Mouse (Mus musculus) cortical plate, adult 2 months (tissue): ENCODE measurements around the gene Cabin1. TPM values are rescaled to one million over a fixed set of nuclear protein-coding genes. Genes with fewer than 3 reads are reported as not detected.

Source experiments
- H3K27ac ChIP-seq: fragments of 200-500 bp; 2 replicates; pipeline ENCODE4 v1.5.1; 2012; ENCODE audit warnings: low read length, control low read depth, inconsistent platforms; ENCODE audit not compliant: insufficient read depth
- H3K4me1 ChIP-seq: fragments of 200-500 bp; 2 replicates; pipeline ENCODE4 v1.6.1; 2011; ENCODE audit warnings: low read length; ENCODE audit not compliant: control insufficient read depth, insufficient read depth
- H3K4me3 ChIP-seq: fragments of 200-500 bp; 2 replicates; pipeline ENCODE4 v1.5.1; 2011; ENCODE audit warnings: mild to moderate bottlenecking, low read length, control low read depth; ENCODE audit not compliant: insufficient read depth
- CTCF ChIP-seq: fragments of 200-500 bp; IDR thresholded peaks from 2 replicates; pipeline ENCODE4 v1.5.1; 2011; ENCODE audit warnings: mild to moderate bottlenecking, control low read depth, low read length; ENCODE audit not compliant: insufficient read depth; ENCODE audit errors: extremely low read depth
- POLR2A ChIP-seq: fragments of 200-500 bp; IDR thresholded peaks from 2 replicates; pipeline ENCODE4 v1.6.1; 2011; ENCODE audit warnings: mild to moderate bottlenecking, low read length, control low read depth; ENCODE audit not compliant: insufficient read depth; ENCODE audit errors: extremely low read depth
- polyA plus RNA-seq: library from polyadenylated mRNA; depleted of rRNA; stranded (reverse); fragments of >200 nt; gene quantifications from 2 replicates; pipeline ENCODE4 v1.2.3, GENCODE M21; 2012

The Cabin1 gene
- polyA plus RNA-seq, 1 experiment = 57.8 TPM

- no peak for TF ChIP-seq POLR2A
- no peak for TF ChIP-seq CTCF
- H3K4me3 ChIP-seq = no peak overlapping the region
- H3K4me1 ChIP-seq = peaks cover 12% of the 10 kb centered on the region
- no peak overlapping the region for H3K27ac ChIP-seq
These were observed 75.5 kb downstream of the Cabin1 start for GRCm38 (mm10) chr10:75688598-75688997.

GRCm38 (mm10) chr10:75686724-75687123 is 77.4 kb downstream of the Cabin1 start:
- Histone ChIP-seq H3K4me1 (peaks cover 15% of the 10 kb centered on the region), H3K27ac (no peak overlapping the region), H3K4me3 (no peak overlapping the region)
- TF ChIP-seq POLR2A = no peak
- TF ChIP-seq CTCF = no peak

- no peak overlapping the region for H3K4me3 ChIP-seq
- H3K4me1 ChIP-seq = peaks cover 21% of the 10 kb centered on the region
- TF ChIP-seq CTCF (no peak), POLR2A (peak; percentile 26; the same call in 1 of the 2 replicates)
- H3K27ac ChIP-seq = peak overlapping the region; percentile 77
These were observed 79.8 kb downstream of the Cabin1 start for GRCm38 (mm10) chr10:75684035-75685004.

GRCm38 (mm10) chr10:75680574-75681001 is 83.6 kb downstream of the Cabin1 start:
- TF ChIP-seq POLR2A (no peak), CTCF (no peak)
- no peak overlapping the region for H3K4me3 ChIP-seq
- peak overlapping the region; percentile 10; the same call in 1 of the 2 replicates for H3K27ac ChIP-seq
- peaks cover 35% of the 10 kb centered on the region for H3K4me1 ChIP-seq

GRCm38 (mm10) chr10:75679204-75679603 is 84.9 kb downstream of the Cabin1 start:
- Histone ChIP-seq H3K27ac (no peak overlapping the region), H3K4me1 (peaks cover 28% of the 10 kb centered on the region), H3K4me3 (no peak overlapping the region)
- TF ChIP-seq POLR2A = no peak
- TF ChIP-seq CTCF = no peak

GRCm38 (mm10) chr10:75677989-75678388 is 86.2 kb downstream of the Cabin1 start:
- peaks cover 22% of the 10 kb centered on the region for H3K4me1 ChIP-seq
- TF ChIP-seq CTCF = no peak
- no peak for TF ChIP-seq POLR2A
- no peak overlapping the region for H3K4me3 ChIP-seq
- 0 out of 2 replicates have a peak overlapping the region, but pooled peaks have one; percentile 27 for H3K27ac ChIP-seq

- peaks cover 20% of the 10 kb centered on the region for H3K4me1 ChIP-seq
- TF ChIP-seq POLR2A = no peak
- TF ChIP-seq CTCF = no peak
- peak overlapping the region; percentile 61; the same call in 1 of the 2 replicates for H3K27ac ChIP-seq
- H3K4me3 ChIP-seq = no peak overlapping the region
These were observed 86.6 kb downstream of the Cabin1 start for GRCm38 (mm10) chr10:75677571-75677970.

GRCm38 (mm10) chr10:75676819-75677565 is 87.1 kb downstream of the Cabin1 start:
- Histone ChIP-seq H3K27ac (peak overlapping the region; percentile 61; the same call in 1 of the 2 replicates), H3K4me3 (no peak overlapping the region), H3K4me1 (peaks cover 20% of the 10 kb centered on the region)
- TF ChIP-seq CTCF = no peak
- TF ChIP-seq POLR2A = no peak

GRCm38 (mm10) chr10:75676286-75676685 is 87.9 kb downstream of the Cabin1 start:
- Histone ChIP-seq H3K4me3 (no peak overlapping the region), H3K27ac (no peak overlapping the region), H3K4me1 (peaks cover 20% of the 10 kb centered on the region)
- TF ChIP-seq CTCF = no peak
- TF ChIP-seq POLR2A = no peak
